Mouse (Mus musculus) cerebellum, adult 9-11 months (tissue): Measurements from ENCODE around the gene Zbtb9.

Experiments used
- DNase-seq: peaks from one replicate; pipeline ENCODE4 v3.0.0; 2022

Zbtb9 gene

DNA sequence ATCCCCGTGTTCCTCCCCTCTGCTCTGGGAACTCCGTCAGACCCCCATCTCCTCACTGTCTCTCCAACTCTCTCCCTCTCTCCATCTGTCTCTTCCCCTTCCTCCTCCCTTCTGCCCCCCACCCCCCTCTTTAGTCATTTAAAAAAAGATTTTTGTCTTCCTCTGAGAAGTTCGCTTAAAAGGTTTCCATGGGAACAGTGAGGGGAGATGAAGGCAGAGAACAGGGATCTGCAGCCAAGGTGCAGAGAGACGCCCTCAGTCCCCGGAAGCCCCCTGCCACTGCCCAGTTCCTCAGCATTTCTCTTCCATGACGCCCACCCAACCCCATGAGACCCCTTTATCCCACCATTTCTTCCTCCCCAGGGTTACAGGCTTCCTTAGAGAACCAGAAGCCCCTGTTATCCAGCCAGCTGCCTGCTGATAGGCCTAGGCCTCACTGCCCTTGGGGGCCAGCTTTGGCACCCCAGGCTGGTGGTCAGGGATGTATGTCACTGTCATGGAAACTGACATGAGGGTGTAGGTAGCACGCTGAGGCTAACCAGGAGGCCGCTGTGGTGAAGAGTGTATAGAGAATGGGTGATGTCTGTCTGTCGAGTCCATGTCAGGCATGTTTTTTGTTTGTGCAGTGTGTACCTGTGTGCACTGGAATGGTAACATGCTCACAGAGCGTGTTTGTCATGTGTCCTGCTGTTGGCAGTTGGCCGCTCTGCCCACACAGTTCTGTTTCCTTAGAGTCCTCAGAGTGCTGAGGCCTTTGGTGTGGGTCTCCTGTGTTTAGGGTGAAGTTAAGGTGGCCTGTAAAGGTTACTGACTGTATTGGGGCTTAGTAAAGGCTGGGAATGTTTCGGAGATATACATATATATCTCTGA lies 25.5 kb upstream of the Zbtb9 start:
- peak; percentile 65 for DNase-seq

DNA sequence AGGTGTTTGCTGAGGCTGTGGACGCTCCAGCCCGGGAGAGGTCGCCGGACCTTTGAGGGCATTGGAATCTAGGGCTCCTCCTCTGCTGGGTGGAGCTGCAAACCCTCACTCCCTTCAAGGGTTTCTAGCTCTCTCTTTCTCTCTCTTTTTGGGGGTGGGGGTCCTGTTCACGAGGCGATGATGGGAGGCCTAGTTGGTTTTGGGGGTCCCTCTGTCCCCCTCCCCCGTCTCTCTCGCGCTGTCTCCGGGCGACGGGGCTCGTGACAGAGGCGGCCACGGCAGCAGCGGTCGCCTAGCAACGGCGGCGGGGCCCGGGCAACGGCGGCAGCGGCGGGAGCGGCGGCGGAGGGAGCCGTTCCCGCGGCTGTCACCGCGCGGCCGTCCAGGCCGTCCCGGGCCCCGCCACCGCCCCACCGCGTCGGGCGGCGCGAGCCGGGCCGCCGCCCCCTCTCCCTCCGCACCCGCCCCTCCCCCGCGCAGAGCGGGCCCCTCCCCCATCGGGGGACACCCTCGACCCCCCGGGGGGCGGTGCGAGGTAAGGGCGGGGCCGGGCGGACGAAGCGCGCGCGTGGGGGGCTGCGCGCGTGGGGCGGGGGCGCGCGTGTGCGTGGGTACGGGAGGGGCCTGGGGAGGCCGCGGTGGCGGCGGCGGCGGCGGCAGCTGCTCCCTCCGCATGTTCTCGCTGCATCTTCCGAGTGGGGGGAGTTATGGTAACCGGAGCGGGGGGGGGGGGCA lies 24.5 kb upstream of the Zbtb9 start:
- DNase-seq: peak; percentile 68

DNA sequence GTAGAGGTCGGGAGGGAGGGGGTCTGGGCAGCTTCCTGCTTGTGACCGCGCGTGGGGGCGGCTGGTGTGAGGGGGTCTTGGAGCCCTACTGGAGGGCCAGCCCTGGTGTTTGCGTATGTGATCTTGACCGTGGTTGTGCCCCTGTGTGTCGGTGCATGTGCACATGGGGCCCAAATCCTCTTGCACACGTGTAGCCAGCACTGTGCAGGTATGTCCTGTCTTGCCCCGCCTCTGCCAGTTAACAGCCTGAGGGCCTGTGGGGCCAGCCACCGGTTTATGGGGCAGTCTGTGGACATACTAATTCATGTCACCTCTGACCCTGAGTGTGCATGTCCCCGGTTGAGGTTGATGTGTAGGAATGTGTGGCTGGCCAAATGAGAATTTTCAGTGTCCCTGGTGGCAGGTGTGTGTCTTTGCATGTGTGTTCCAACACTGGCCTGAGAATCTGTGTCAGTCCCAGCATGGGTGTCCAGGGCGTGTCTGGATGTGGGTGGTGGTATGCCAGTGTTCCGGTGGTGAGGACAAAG lies 23.9 kb upstream of the Zbtb9 start:
- peak; percentile 67 for DNase-seq

DNA sequence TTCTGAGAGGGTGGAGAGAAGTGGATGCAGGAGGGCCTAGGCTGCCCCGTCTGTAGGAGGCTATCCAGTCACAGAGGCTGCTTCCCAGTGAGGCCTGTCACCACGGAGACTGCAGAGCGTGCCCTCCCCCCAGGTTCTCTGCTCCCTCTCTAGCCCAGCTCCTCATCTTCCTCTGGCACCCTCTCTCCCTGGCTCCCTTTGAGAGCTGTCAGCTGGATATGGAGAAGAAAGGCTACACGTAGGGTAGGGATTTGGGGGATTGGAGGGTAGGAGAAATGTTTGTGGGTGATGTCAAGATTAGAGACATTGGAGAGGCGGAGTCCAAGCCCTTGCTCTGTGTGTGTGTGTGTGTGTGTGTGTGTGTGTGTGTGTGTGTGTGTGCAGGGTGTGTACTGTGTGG lies 23.1 kb upstream of the Zbtb9 start:
- DNase-seq: no peak

DNA sequence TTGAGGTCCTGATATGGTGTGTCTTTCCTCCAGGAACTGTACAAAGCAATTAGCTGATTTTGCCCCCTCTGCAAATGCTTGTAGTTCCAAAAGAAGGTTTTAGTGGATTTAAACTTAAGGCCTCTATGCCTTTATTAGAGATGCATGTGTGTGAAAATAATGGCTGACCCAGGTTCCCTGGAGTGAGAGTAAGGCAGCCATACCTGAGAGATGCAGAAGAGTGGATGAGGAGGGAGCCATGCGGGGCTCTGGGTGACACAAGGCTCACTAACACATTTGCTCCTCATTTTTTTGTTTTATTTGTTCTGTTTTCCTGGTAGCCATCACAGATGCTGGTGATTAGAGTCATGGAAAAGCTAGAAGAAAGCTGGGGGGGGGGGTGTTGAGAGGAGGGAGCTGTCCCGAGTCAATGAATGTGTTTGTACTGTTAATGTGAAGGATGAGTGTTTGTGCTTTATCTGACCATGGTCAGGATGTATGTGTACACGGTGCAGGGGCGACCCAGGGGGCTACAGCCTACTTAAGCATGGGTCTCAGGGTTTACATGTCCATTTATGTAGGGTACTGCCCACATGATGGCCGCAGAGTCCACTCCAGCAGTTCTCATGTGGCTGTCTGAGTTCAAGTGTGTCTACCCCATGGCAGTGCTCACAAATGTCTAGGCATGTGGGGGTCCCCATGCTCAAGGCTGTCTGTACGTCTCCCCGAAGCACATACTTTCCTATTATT lies 22.2 kb upstream of the Zbtb9 start:
- DNase-seq: no peak

DNA sequence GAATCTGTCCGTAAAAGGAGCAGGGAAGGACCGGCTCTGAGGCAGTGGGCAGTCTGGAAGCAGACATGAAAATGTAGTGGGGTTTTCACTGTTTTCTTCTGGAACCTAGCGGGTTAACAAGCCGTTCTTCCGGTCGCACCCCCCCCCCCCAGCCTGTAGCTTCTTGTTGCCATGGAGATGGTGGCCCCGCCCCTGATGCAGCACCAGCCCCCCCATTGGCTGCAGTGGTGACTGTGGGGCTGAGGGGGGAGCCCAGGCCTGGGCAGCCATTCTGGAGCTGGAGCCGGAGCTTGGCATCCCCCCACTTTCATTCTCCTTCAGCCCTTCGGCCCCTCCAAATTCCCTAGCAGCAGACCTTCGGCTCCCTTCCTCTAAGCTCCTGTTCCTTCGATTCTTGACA lies 21.6 kb upstream of the Zbtb9 start:
- peak; percentile 61 for DNase-seq

DNA sequence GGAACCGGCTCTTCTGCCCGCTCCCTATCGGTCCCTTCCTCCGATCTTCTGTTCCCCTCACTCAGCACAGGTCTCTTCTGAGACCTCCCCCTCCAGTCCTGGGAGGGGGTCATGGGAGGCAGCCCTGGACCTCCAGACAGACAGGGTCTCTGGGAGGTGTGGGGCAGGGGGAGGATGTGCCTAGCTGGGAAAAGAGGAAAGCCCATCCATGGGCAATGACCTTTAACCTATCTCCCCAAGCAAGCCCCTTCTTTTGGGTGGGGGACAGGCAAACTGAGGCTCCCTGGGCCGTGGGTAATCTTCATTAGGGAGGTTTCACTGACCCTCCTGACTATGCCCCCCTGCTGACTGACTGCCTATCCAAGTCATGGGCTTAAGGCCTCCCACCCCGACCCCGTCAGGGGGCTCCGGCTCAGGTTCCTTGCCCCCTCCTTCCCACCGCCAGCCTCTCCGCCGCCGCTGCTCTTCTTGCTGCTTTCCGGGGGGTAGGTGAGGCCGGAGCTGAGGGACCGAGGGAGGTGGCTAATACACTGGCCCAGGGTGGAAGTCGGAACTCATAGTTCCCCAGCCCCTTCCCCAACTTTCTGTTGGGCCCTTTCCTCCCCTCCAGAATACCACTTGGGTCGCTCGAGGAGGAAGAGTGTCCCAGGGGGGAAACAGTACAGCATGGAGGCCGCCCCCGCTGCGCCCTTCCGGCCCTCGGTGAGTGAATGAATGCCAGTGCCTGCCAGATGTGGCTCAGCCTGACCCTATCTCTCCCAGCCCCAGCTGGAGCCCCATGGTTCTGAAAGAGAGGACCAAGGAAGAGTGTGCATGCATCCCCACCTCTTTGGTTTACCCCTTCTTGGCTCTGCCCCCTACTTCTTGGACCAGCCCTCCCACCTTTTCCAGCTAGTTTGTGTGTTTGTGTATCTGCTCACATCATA lies 20.8 kb upstream of the Zbtb9 start:
- DNase-seq: no peak

DNA sequence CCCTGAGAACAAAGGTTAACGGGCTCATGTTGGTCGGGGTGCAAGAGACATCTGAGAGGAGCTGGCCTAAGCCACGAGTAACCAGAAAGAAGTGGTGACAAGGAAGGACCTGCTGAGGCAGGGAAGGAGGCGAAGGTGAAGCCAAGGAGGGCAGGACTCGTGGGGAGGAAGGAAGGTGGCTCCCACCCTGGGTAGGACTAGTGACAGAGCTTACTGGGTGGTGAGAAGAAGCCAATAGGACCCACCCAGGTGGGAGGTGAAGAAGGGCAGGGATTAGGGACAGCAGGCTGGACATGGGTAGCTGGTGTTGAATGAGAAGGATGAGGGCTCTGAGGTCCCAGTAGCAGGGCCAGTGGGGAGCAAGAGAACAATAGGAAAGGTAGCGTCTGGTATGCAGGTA lies 19.8 kb upstream of the Zbtb9 start:
- DNase-seq: no peak

DNA sequence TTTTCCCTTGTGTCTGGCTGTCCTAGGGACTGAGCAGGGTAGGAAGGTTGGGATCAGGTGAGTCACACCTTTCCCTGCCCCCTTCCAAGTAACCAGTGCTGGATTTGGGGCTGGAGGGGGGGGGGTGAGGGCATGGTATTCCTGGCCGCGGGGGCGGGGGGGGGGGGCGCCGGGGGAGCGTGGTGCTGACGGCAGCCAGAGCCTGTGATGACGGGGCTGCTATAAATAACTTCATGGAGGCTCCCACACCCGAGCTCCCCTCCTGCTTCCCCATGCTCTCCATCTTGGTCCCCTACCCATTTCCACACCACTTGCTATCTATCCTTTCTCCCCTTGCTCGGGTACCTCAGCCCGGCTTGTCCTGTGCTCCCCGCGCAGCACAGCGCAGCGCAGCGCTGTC lies 19.2 kb upstream of the Zbtb9 start:
- no peak for DNase-seq

DNA sequence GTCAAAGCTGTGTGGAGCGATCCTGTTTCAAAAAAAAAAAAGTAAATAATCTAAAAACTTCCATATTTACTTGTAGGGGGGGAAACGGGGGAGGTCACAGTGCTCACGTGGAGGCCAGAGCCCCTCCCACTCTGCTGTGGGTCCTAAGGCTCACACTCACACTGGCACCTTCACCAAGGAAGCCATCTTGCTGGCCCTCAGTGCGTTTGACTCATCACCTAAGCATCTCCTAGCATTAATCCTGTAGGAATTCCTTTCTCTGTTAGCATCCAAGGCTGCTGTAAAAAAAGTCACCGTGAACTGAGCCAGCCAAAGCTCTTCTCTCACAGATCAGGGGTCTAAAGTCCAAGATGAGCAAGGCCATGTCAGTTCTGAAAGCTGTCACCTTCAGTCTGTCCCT lies 16.7 kb upstream of the Zbtb9 start:
- no peak for DNase-seq

DNA sequence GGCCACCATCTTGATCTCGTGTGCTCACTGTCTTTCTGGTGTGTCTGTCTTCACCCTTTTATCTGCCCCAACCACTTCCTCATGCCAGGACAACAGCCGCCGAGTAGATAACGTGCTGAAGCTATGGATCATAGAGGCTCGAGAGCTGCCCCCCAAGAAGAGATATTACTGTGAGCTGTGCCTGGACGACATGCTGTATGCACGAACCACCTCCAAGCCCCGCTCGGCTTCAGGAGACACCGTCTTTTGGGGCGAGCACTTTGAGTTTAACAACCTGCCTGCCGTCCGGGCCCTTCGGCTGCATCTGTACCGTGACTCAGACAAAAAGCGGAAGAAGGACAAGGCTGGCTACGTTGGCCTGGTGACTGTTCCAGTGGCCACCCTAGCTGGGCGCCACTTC lies 16.1 kb upstream of the Zbtb9 start:
- peak; percentile 5 for DNase-seq

DNA sequence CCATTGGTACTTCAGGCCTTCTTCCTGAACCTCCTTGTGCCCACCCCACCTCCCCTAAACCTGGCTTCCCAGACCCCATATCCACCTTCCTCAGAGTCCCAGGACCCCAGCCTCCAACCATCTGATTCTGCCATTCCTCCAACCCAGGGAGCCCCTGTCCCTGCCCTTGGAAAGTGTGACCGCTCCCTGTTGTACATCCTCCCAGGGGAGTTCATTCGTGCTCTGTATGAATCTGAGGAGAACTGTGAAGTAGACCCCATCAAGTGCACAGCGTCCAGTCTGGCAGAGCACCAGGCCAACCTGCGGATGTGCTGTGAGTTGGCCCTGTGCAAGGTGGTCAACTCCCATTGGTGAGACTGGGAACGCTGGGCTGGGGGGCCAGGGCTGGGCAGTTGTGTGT lies 15.1 kb upstream of the Zbtb9 start:
- DNase-seq: peak; percentile 5

DNA sequence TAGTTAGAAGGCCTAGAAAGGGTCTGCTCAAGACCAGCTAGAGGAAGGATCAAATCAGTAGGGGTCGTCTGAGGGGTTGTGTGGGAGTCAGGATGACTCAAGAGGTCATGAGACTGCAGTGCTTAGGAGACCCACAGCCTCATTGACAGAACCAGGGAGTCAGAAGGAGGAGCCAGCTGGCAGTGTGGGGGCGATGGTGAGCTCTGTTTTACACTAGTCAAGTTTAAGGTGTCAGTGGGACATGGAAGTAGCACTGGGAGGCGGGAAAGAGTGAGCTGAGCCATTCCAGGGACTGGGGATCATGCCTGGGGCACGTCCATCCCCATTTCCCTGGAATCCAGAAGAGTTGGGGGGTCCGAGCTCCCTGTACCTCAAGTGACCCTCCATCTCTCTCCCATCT lies 14.1 kb upstream of the Zbtb9 start:
- peak; percentile 10 for DNase-seq

DNA sequence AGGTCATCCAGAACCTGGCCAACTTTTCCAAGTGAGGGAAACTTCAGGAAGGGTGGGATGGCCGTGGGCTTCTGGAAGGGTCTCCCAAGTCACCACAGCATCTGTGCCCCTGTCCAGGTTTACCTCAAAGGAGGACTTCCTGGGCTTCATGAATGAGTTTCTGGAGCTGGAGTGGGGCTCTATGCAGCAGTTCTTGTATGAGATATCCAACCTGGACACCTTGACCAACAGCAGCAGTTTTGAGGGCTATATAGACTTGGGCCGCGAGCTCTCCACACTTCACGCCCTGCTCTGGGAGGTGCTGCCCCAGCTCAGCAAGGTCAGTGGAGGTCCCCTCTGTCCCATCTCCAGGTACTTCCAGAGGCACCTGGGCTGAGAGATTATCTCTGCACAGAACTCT lies 13.2 kb upstream of the Zbtb9 start:
- peak; percentile 6 for DNase-seq

DNA sequence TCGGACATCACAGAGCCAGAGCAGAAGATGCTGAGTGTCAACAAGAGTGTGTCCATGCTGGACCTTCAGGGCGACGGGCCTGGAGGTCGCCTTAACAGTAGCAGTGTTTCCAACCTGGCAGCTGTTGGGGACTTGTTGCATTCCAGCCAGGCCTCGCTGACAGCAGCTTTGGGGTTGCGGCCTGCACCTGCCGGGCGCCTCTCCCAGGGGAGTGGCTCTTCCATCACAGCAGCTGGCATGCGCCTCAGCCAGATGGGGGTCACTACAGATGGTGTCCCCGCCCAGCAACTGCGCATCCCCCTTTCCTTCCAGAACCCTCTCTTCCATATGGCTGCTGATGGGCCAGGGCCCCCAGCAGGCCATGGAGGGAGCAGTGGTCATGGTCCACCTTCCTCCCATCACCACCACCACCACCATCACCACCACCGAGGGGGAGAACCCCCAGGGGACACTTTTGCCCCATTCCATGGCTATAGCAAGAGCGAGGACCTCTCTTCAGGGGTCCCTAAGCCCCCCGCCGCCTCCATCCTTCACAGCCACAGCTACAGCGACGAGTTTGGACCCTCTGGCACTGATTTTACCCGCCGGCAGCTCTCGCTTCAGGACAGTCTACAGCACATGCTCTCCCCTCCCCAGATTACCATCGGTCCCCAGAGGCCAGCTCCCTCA lies 11.3 kb upstream of the Zbtb9 start:
- no peak for DNase-seq

DNA sequence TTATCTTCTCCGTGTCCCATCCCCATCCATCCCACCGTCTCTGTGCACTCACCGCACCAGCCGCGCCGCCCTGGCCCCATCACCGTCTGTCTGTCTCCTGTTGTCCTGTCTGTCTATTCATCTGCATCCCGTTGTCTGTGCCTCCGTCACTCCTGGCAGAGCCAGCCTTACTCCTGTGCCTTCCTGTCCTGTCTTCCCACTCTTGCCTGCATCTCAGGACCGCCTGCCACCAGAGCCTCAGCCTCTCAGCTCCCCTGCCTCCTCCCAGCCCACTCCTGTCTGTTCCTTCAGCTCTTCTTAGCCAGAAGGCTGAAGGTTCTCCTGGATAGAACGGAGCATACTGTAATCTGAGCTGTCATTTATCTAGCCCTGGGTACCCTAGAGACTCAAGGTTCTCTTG lies 6.0 kb upstream of the Zbtb9 start:
- DNase-seq: no peak

DNA sequence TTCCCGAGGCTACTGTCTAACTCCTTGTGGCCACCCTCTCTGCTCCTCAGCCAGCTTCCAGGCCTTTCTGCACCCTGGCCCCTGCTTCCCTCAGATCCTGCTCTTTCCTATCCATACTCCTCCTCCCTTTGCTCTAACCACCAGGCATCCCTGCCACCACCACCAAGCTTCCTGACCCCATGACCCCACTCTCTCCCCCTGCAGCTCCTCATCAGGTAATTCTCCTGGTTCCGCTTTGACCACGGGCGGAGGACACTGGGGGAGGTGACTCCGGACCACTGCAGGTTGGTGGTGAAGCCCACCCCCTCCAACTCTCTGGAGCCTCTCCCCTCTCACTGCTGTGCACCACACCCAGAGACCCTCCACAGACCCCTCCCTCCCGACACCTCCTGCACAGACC lies 5.5 kb upstream of the Zbtb9 start:
- DNase-seq: no peak

DNA sequence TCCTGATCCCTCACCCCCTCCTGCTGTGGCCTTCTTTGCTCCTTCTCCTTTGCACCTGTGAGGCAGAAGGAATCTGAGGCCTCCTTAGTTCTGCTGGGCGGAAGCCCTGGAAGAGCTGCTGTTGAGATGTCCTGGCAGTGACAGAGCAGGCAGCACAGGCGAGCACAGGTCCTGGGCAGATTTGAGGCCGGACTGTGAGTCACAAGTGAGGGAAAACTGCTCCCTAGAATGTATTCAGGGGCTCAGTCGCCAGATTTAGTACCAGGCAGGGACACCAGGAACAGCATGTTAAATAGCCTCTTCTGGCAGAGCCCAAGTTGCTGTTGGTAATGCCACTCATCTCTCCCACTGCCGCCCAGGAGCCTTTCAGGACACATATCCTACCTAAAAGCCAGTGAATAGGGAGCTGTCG lies 4.8 kb upstream of the Zbtb9 start:
- no peak for DNase-seq

DNA sequence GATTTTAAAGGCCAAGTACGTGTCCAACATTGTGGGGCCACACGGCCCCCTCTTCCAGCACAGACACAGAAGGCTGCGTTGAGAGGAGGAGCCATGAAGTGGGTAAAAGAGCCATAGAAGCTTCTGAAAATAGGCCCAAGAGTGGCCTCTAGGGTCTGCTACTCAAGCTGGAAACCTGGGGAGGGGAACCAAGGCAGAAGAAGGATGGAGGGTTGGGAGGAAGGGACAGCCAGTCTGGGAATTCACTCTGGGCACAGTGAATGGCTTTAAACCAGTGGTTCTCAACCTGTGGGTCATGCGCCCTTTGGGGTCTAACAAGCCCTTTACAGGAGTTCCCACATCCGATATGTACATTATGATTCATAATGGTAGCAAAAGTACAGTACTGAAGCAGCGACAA lies 3.7 kb upstream of the Zbtb9 start:
- no peak for DNase-seq

DNA sequence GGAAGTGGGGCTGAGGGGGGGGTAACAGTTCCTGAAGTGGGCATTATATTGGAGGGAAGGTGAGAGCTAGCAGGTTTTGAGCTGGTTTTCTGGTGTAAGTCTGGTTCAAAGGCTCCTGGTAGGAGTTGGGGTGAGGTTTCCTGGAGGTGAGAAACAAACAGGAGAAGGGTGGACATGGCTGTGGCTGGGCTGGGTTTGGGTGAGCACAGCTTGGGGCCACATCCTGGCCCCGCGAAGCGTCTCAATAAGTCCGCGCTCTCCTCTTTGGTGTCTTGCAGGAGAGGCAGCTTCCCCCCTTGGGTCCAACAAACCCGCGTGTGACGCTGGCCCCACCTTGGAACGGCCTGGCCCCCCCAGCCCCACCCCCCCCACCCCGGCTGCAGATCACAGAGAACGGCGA lies 2.7 kb upstream of the Zbtb9 start:
- no peak for DNase-seq

DNA sequence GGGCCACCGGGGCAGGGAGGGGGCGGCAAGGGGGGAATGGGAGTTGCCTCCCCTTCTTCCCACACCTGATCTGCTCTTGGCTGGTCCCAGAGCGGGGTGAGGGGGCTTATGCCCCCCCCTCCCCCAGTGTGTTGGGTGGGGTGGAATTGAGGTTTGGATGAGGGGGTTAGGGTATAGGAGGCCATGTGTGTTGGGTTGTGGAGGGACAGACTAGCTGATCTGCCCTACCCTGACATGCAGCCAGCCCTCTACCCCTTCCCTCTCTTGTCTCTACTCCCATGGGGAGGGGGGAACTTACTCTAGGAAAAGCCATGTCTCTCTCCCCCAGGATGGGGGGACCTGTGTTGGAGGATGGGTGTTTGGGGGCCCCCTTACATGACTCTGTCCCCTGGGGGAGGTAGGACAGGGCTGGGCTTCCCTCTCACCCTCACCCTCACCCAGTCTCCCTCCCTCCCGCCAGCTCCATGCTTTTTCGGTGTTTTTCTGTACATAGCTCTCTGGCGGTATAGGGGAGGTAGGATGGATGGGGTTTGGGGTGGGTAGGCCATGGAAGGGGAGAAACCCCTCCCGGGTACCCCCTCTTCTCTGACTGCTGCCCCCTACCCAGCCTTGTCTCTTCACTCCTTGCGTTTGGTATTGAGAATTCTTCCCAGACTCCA lies 1.6 kb upstream of the Zbtb9 start:
- DNase-seq: no peak
